Mouse (Mus musculus) kidney, postnatal 0 days (tissue): ENCODE results near the gene Mtch1. TPM values are rescaled to one million over a fixed set of nuclear protein-coding genes. Genes with fewer than 3 reads are reported as not detected.

Experiments
- ATAC-seq: fragments of 200-750 bp; cut with Nextera tagmentation; replicated peaks from 2 replicates; pipeline ENCODE4 v1.8.0; 2017; ENCODE audit warnings: low read depth, moderate number of reproducible peaks, moderate TSS enrichment, moderate library complexity; ENCODE audit not compliant: low FRiP score
- DNase-seq: peaks from one replicate; pipeline ENCODE4 v3.0.0-alpha.2; 2016; ENCODE audit warnings: low spot score
- H3K27ac ChIP-seq: fragments of 300-500 bp; sonication (generic); 2 replicates; pipeline ENCODE4 v1.5.1; 2014; ENCODE audit warnings: mild to moderate bottlenecking
- H3K27me3 ChIP-seq: fragments of 300-500 bp; sonication (generic); 2 replicates; pipeline ENCODE4 v1.6.1; 2014; ENCODE audit warnings: low read length, mixed read lengths; ENCODE audit not compliant: insufficient read depth
- H3K36me3 ChIP-seq: fragments of 300-500 bp; sonication (generic); 2 replicates; pipeline ENCODE4 v1.6.1; 2014; ENCODE audit warnings: low read length, mixed read lengths; ENCODE audit not compliant: insufficient read depth
- H3K4me1 ChIP-seq: fragments of 300-500 bp; sonication (generic); replicated peaks from 2 replicates; pipeline ENCODE4 v1.6.1; 2014; ENCODE audit warnings: antibody characterized with exemption, low read length, mixed read lengths; ENCODE audit not compliant: insufficient read depth
- H3K4me2 ChIP-seq: fragments of 300-500 bp; sonication (generic); 2 replicates; pipeline ENCODE4 v1.6.1; 2014; ENCODE audit warnings: mild to moderate bottlenecking, low read length, moderate library complexity, mixed read lengths
- H3K4me3 ChIP-seq: fragments of 300-500 bp; sonication (generic); replicated peaks from 2 replicates; pipeline ENCODE4 v1.5.1; 2014; ENCODE audit warnings: low read depth, low read length
- H3K9ac ChIP-seq: fragments of 300-500 bp; sonication (generic); 2 replicates; pipeline ENCODE4 v1.6.1; 2014; ENCODE audit warnings: low read depth, low read length
- H3K9me3 ChIP-seq: fragments of 300-500 bp; sonication (generic); replicated peaks from 2 replicates; pipeline ENCODE4 v1.6.1; 2016; ENCODE audit warnings: low read length, inconsistent platforms, mixed read lengths
- CTCF ChIP-seq: IDR thresholded peaks from 2 replicates; pipeline ENCODE4 v1.5.1; 2016; ENCODE audit warnings: antibody characterized with exemption, low read depth, mild to moderate bottlenecking, moderate library complexity
- WGBS: fragments of 180-500 bp; shearing (Covaris S2); extraction: QIAGEN DNeasy Blood & Tissue Kit; methylation state at CpG from one replicate; pipeline ENCODE4 v1.1.7; 2014; 5-methylcytosine and 5-hydroxymethylcytosine counted together
- polyA plus RNA-seq: library from polyadenylated mRNA; unstranded; fragments of >200 nt; fragmentation: Nextera tagmentation; extraction: Ambion mirVana; gene quantifications from 2 replicates; pipeline ENCODE4 v1.2.1, GENCODE M21; 2015

Mtch1 gene
- polyA plus RNA-seq, 1 experiment from 2014 or later = 307 TPM

DNA sequence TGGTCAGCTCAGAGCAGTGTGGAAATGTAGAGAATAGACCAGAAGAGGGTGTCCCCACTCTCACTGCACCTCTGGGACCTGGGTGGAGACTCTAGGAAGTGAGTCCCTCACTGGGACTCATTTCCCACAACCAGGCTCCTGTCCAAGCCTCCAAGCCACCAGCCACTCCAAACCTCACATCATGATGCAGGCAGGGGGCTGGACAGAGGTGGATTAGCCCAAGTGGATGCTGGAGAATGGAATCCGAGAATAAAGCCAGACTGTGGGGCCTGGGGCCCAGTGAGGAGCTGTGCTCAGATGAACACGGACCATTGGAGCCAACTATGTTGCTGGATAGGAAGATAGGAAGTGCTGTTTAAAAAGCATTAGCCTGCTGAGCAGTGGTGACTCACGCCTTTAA lies 30.8 kb downstream of the Mtch1 start:
- no peak for ATAC-seq
- 56% methylated on average over 3 of the region's 3 CpGs for WGBS
- Histone ChIP-seq H3K4me1 (0 out of 2 replicates have a peak, but pooled peaks cover 5% of the 10 kb centered on the region), H3K9me3 (peaks cover 5% of the 10 kb centered on the region; the same call in 1 of the 2 replicates), H3K27ac (peak overlapping the region; percentile 71; the same call in 1 of the 2 replicates), H3K27me3 (no peaks in the 10 kb centered on the region), H3K4me2 (no peak overlapping the region), H3K4me3 (no peak overlapping the region), H3K36me3 (no peaks in the 10 kb centered on the region), H3K9ac (no peak overlapping the region)
- no peak for DNase-seq
- TF ChIP-seq CTCF = no peak

DNA sequence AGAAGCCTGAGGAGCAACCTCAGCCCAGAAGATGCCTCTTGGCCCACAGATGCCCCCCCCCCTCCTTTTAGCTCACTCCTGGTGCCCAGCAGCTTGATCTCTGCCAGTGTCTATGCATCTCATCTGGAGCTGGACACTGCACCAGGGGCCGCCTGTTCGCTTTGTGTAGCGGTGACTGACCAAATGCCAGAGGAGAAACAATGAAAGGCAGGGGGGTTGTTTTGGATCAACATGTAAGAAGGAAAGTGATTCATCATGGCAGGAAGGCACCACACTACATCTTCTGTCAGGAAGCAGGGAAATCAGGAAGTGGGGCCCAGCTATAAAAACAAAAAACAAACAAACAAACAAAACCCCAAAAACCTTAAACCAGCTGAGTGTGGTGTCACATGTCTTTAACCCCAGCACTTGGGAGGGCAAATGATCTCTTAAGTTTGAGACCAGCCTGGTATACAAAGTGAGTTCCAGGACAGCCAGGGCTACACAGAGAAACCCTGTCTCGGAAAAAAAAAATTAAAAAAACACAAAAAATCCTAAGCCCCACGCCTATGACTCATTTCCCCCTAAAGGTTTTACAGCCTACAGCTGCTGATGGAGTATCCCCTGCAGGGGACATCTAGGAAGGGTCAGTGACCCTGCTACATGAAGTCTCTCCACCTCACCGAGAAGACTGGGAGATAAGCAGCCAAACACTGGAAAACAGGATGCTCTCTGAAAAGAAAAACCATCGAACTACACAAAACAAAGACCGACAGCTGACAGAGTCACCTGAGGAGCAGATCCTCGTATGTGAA lies 31.9 kb downstream of the Mtch1 start:
- no peaks in the 10 kb centered on the region for H3K27me3 ChIP-seq
- 0 out of 2 replicates have a peak, but pooled peaks cover 5% of the 10 kb centered on the region for H3K4me1 ChIP-seq
- H3K9me3 ChIP-seq = peaks cover 5% of the 10 kb centered on the region; the same call in 1 of the 2 replicates
- TF ChIP-seq CTCF = no peak
- no peak overlapping the region for H3K4me2 ChIP-seq
- no peak overlapping the region for H3K4me3 ChIP-seq
- no peak overlapping the region for H3K9ac ChIP-seq
- peak overlapping the region; percentile 71 for H3K27ac ChIP-seq
- no peak for ATAC-seq
- peak; percentile 71 for DNase-seq
- no peaks in the 10 kb centered on the region for H3K36me3 ChIP-seq
- 40% methylated on average over 9 of the region's 9 CpGs for WGBS

DNA sequence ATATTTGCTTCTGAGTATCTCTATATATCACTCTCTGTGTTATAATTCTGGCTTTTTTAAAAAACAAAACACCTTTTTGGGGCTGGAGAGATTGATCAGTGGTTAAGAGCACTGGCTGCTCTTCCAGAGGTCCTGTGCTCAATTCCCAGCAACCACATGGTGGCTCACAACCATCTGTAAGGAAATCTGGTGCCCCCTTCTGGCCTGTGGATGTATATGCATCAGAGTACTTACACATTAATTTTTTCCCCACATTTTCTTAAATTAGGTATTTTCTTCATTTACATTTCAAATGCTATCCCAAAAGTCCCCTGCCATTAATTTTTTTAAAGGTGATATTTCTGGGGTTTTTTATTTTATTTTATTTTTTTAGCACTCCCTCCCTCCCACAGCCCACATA lies 34.4 kb downstream of the Mtch1 start:
- ATAC-seq (no peak), DNase-seq (no peak)
- Histone ChIP-seq H3K27ac (no peak overlapping the region), H3K27me3 (no peaks in the 10 kb centered on the region), H3K4me3 (no peak overlapping the region), H3K36me3 (no peaks in the 10 kb centered on the region), H3K9me3 (peaks cover 5% of the 10 kb centered on the region; the same call in 1 of the 2 replicates), H3K4me1 (0 out of 2 replicates have a peak, but pooled peaks cover 5% of the 10 kb centered on the region), H3K4me2 (no peak overlapping the region), H3K9ac (no peak overlapping the region)
- TF ChIP-seq CTCF = peak; percentile 53

DNA sequence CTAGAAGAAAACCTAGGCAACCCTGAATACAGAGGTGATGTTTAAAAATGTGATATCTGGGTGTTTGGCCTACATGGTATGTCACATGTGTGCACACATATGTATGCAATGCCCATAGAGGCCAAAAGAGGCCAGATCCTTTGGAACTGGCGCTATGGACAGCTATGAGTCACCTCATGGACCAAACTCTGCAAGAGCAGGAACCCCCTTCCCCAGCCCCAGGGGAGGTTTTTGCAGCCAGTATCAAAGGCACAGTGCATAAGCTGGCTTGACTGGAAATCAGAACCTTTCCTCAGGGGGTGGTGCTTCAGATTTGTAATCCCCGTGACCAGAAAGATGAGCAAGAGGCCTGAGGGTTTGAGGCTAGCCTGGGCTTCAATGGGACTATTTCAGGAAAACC lies 35.7 kb downstream of the Mtch1 start:
- no peak overlapping the region for H3K4me2 ChIP-seq
- DNase-seq (no peak), ATAC-seq (no peak)
- no peak overlapping the region for H3K4me3 ChIP-seq
- WGBS = 92% methylated on average over 2 of the region's 2 CpGs
- H3K9ac ChIP-seq = no peak overlapping the region
- no peak overlapping the region for H3K27ac ChIP-seq
- H3K4me1 ChIP-seq = 0 out of 2 replicates have a peak, but pooled peaks cover 5% of the 10 kb centered on the region
- no peak for TF ChIP-seq CTCF
- H3K27me3 ChIP-seq = no peaks in the 10 kb centered on the region
- peaks cover 5% of the 10 kb centered on the region; the same call in 1 of the 2 replicates for H3K9me3 ChIP-seq
- no peaks in the 10 kb centered on the region for H3K36me3 ChIP-seq

DNA sequence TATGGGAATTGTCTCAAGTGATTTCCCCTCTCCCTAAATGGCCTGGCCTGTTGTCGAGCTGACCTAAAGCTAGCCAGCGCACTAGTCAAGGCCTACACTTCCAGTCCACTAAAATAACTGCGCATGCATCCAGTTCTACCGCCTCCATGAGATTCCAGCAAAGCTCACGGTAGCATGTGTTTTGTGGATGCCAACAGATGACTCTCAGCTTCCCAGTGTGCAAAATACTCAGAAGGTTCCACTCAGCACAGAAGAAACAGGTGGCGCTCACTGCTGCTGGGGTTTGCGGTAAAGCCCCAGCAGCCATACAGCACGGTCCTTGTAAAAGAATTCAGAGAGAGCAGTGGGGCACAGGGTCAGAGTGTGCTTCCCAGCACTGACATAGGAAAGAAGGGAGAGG lies 36.1 kb downstream of the Mtch1 start:
- TF ChIP-seq CTCF = no peak
- H3K27me3 ChIP-seq = no peaks in the 10 kb centered on the region
- no peak overlapping the region for H3K27ac ChIP-seq
- no peak overlapping the region for H3K4me3 ChIP-seq
- DNase-seq = no peak
- peaks cover 5% of the 10 kb centered on the region; the same call in 1 of the 2 replicates for H3K9me3 ChIP-seq
- no peak overlapping the region for H3K9ac ChIP-seq
- no peaks in the 10 kb centered on the region for H3K36me3 ChIP-seq
- no peak overlapping the region for H3K4me2 ChIP-seq
- WGBS = 88% methylated on average over 8 of the region's 8 CpGs
- H3K4me1 ChIP-seq = 0 out of 2 replicates have a peak, but pooled peaks cover 5% of the 10 kb centered on the region
- ATAC-seq = no peak

DNA sequence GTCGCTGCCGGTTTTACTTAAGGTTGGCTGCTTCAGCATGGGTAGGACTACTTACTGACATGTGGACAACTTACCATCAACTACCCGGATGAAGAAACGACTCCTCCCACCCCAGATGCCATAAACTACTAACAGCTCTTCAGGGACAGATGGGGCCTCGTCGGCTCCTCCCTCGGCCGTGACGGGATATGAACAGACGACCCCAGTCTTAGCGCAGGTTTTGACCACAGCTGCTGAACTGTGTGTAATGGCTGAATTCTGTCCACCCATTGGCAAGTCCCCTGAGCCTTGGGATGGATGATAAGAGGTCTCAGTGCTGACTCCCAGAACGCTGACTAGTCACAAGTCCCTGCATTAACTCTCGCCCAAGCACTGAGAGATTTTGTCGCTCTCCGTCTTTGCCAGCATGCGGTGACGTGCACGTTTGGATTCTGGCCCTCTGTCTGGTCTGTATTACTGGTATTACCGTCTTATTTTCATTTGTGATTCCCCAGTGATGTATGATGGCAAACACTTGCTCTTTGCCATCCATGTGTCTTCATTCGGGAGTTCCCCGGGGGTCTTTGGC lies 37.6 kb downstream of the Mtch1 start:
- TF ChIP-seq CTCF = no peak
- ATAC-seq = no peak
- Histone ChIP-seq H3K36me3 (no peaks in the 10 kb centered on the region), H3K27me3 (no peaks in the 10 kb centered on the region), H3K9ac (no peak overlapping the region), H3K4me3 (no peak overlapping the region), H3K27ac (no peak overlapping the region), H3K4me1 (peaks cover 11% of the 10 kb centered on the region), H3K9me3 (peaks cover 5% of the 10 kb centered on the region; the same call in 1 of the 2 replicates), H3K4me2 (no peak overlapping the region)
- DNase-seq = no peak
- 58% methylated on average over 21 of the region's 21 CpGs for WGBS
